Mouse (Mus musculus): ENCODE results near the gene Asic1. TPM values are rescaled to one million over a fixed set of nuclear protein-coding genes. Genes with fewer than 3 reads are reported as not detected.

Asic1 gene
- polyA plus RNA-seq, 2 experiments: 1.4 to 3.4 TPM

GRCm38 (mm10) chr15:99678063-99678800 lies 8.1 kb downstream of the Asic1 start:
- no peak overlapping the region for H3K9ac ChIP-seq (ENCODE audit: low read depth, low read length, severe bottlenecking)
- DNase-seq (ENCODE audit: low spot score): no peak
- TF ChIP-seq POLR2A (IDR thresholded peaks at IDR 0.05; ENCODE audit: borderline replicate concordance, extremely low read depth, insufficient read depth, insufficient read length): no peak
- no peak overlapping the region for H3K27ac ChIP-seq (replicated peaks; ENCODE audit: low read depth, low read length)
- no peaks in the 10 kb centered on the region for H3K4me1 ChIP-seq (ENCODE audit: control insufficient read depth, insufficient read depth, low read length)
- no peak overlapping the region for H3K4me3 ChIP-seq (replicated peaks; ENCODE audit: low read length)
- ATAC-seq (ENCODE audit: low FRiP score, low read depth): no peak
- WGBS: 14% methylated on average over 13 of the region's 13 CpGs
- no peaks in the 10 kb centered on the region for H3K9me3 ChIP-seq (ENCODE audit: control insufficient read depth, low read length)
- no peaks in the 10 kb centered on the region for H3K27me3 ChIP-seq (ENCODE audit: control insufficient read depth, insufficient read depth, low read length)
- H3K36me3 ChIP-seq (ENCODE audit: control insufficient read depth, insufficient read depth, low read length): no peaks in the 10 kb centered on the region
- no peak overlapping the region for H3K4me2 ChIP-seq (replicated peaks; ENCODE audit: low read depth, low read length, severe bottlenecking)

- no peak overlapping the region for H3K27ac ChIP-seq (replicated peaks; ENCODE audit: low read depth, low read length)
- no peak for ATAC-seq (ENCODE audit: low FRiP score, low read depth)
- no peak overlapping the region for H3K4me3 ChIP-seq (replicated peaks; ENCODE audit: low read length)
- no peak overlapping the region for H3K9ac ChIP-seq (ENCODE audit: low read depth, low read length, severe bottlenecking)
- DNase-seq (ENCODE audit: low spot score): no peak
- 56% methylated on average over 7 of the region's 7 CpGs for WGBS
- H3K36me3 ChIP-seq (ENCODE audit: control insufficient read depth, insufficient read depth, low read length): no peaks in the 10 kb centered on the region
- no peaks in the 10 kb centered on the region for H3K9me3 ChIP-seq (ENCODE audit: control insufficient read depth, low read length)
- H3K27me3 ChIP-seq (ENCODE audit: control insufficient read depth, insufficient read depth, low read length): no peaks in the 10 kb centered on the region
- no peaks in the 10 kb centered on the region for H3K4me1 ChIP-seq (ENCODE audit: control insufficient read depth, insufficient read depth, low read length)
- no peak overlapping the region for H3K4me2 ChIP-seq (replicated peaks; ENCODE audit: low read depth, low read length, severe bottlenecking)
- no peak for TF ChIP-seq POLR2A (IDR thresholded peaks at IDR 0.05; ENCODE audit: borderline replicate concordance, extremely low read depth, insufficient read depth, insufficient read length)
These were observed 8.8 kb downstream of the Asic1 start for GRCm38 (mm10) chr15:99679008-99679407.

- Histone ChIP-seq H3K9me3 (ENCODE audit: control insufficient read depth, low read length) (no peaks in the 10 kb centered on the region), H3K4me3 (replicated peaks; ENCODE audit: low read length) (no peak overlapping the region), H3K9ac (ENCODE audit: low read depth, low read length, severe bottlenecking) (no peak overlapping the region), H3K27me3 (ENCODE audit: control insufficient read depth, insufficient read depth, low read length) (no peaks in the 10 kb centered on the region), H3K36me3 (ENCODE audit: control insufficient read depth, insufficient read depth, low read length) (no peaks in the 10 kb centered on the region), H3K4me1 (ENCODE audit: control insufficient read depth, insufficient read depth, low read length) (no peaks in the 10 kb centered on the region), H3K27ac (replicated peaks; ENCODE audit: low read depth, low read length) (no peak overlapping the region), H3K4me2 (replicated peaks; ENCODE audit: low read depth, low read length, severe bottlenecking) (no peak overlapping the region)
- 91% methylated on average over 7 of the region's 7 CpGs for WGBS
- DNase-seq (ENCODE audit: low spot score): no peak
- no peak for ATAC-seq (ENCODE audit: low FRiP score, low read depth)
- no peak for TF ChIP-seq POLR2A (IDR thresholded peaks at IDR 0.05; ENCODE audit: borderline replicate concordance, extremely low read depth, insufficient read depth, insufficient read length)
These were observed 12.7 kb downstream of the Asic1 start for GRCm38 (mm10) chr15:99682880-99683279.

- H3K9ac ChIP-seq (ENCODE audit: low read depth, low read length, severe bottlenecking): no peak overlapping the region
- H3K36me3 ChIP-seq (ENCODE audit: control insufficient read depth, insufficient read depth, low read length): no peaks in the 10 kb centered on the region
- no peak for TF ChIP-seq POLR2A (IDR thresholded peaks at IDR 0.05; ENCODE audit: borderline replicate concordance, extremely low read depth, insufficient read depth, insufficient read length)
- no peak overlapping the region for H3K27ac ChIP-seq (replicated peaks; ENCODE audit: low read depth, low read length)
- H3K4me2 ChIP-seq (replicated peaks; ENCODE audit: low read depth, low read length, severe bottlenecking): no peak overlapping the region
- no peaks in the 10 kb centered on the region for H3K4me1 ChIP-seq (ENCODE audit: control insufficient read depth, insufficient read depth, low read length)
- no peak for DNase-seq (ENCODE audit: low spot score)
- no peaks in the 10 kb centered on the region for H3K9me3 ChIP-seq (ENCODE audit: control insufficient read depth, low read length)
- H3K27me3 ChIP-seq (ENCODE audit: control insufficient read depth, insufficient read depth, low read length): no peaks in the 10 kb centered on the region
- no peak for ATAC-seq (ENCODE audit: low FRiP score, low read depth)
- WGBS: 91% methylated on average over 5 of the region's 5 CpGs
- H3K4me3 ChIP-seq (replicated peaks; ENCODE audit: low read length): no peak overlapping the region
These were observed 14.0 kb downstream of the Asic1 start for GRCm38 (mm10) chr15:99684156-99684555.

- Histone ChIP-seq H3K36me3 (ENCODE audit: control insufficient read depth, insufficient read depth, low read length) (no peaks in the 10 kb centered on the region), H3K9ac (ENCODE audit: low read depth, low read length, severe bottlenecking) (no peak overlapping the region), H3K4me3 (replicated peaks; ENCODE audit: low read length) (no peak overlapping the region), H3K27me3 (ENCODE audit: control insufficient read depth, insufficient read depth, low read length) (0 out of 2 replicates have a peak, but pooled peaks cover 4% of the 10 kb centered on the region), H3K27ac (replicated peaks; ENCODE audit: low read depth, low read length) (no peak overlapping the region), H3K9me3 (ENCODE audit: control insufficient read depth, low read length) (no peaks in the 10 kb centered on the region), H3K4me1 (ENCODE audit: control insufficient read depth, insufficient read depth, low read length) (no peaks in the 10 kb centered on the region), H3K4me2 (replicated peaks; ENCODE audit: low read depth, low read length, severe bottlenecking) (no peak overlapping the region)
- ATAC-seq (ENCODE audit: low FRiP score, low read depth) (peak; percentile 55; the same call in 1 of the 2 replicates), DNase-seq (ENCODE audit: low spot score) (peak; percentile 63)
- 11% methylated on average over 4 of the region's 4 CpGs for WGBS
- TF ChIP-seq POLR2A (IDR thresholded peaks at IDR 0.05; ENCODE audit: borderline replicate concordance, extremely low read depth, insufficient read depth, insufficient read length): no peak
These were observed 18.5 kb downstream of the Asic1 start for GRCm38 (mm10) chr15:99688712-99689111.
